1 mouse cellular context compared by ENCODE assay signal in the genomic region with DNA sequence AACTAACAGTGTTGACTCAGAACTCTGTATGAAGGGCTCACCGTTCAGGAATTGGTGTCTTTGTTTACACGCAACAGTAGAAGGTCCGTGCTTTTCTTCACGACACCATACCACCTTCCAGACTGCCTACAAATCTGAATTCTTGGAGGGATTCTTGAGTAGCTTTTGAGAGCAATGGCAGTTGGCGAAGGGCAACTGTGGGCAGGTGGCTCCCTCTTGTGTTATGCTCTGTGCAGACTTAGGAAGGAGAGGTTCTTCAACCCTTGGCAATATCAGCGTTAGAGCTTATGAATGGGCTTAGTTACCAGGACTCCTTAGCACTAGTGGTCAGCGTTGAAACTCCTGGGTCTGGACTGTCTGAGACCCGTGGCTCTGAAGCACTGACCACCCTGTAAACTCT.
TF ChIP-seq lines count a peak whose summit lies in the region.

No protein-coding gene starts in this region.

TF ChIP-seq in ES-E14, 5 proteins besides CTCF, POLR2A, EP300 and RAD21:
- TF ChIP-seq ZNF384 (IDR thresholded peaks at IDR 0.05; ENCODE audit: low read depth, low read length): no peak
- no peak for TF ChIP-seq HCFC1 (IDR thresholded peaks at IDR 0.05; ENCODE audit: borderline replicate concordance, insufficient read depth, low read length)
- TF ChIP-seq MAFK (IDR thresholded peaks at IDR 0.05; ENCODE audit: insufficient read depth, low read depth, low read length): no peak
- no peak for TF ChIP-seq ZC3H11A (IDR thresholded peaks at IDR 0.05; ENCODE audit: borderline replicate concordance, low read depth, low read length)
- no peak for TF ChIP-seq CHD2 (IDR thresholded peaks at IDR 0.05; ENCODE audit: low read depth, low read length)
